Mouse (Mus musculus): ENCODE measurements around the gene Pid1.

The Pid1 gene

DNA sequence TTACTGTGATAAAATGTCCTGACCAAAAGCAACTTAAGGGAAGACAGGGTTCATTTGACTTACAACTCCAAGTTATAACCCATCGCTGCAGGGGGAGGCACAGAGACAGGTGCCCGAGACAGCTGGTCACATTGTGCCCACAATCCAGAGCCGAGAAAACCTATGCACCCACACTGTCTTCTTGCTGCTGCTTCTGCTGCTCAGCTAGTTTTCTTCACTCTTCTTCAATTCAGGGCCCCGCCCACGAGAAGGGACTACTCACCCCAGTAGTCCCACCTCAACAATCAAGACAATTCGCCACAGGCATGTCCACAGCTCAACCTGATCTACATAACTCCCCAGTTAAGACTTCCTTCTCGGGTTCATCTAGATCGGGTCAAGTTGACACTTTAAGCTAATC lies at the start of gene Pid1:
Gene Pid1, minus strand, starts transcription at position 214 of the 400 bp plus-strand sequence.
- no peak for DNase-seq (ENCODE audit: low spot score)

- no peak for DNase-seq (ENCODE audit: low spot score)
Observed at GRCm38 (mm10) chr1:84409514-84409913, 45.5 kb upstream of the Pid1 start.

GRCm38 (mm10) chr1:84408873-84409272 lies 44.9 kb upstream of the Pid1 start:
- DNase-seq (ENCODE audit: low spot score): no peak

DNA sequence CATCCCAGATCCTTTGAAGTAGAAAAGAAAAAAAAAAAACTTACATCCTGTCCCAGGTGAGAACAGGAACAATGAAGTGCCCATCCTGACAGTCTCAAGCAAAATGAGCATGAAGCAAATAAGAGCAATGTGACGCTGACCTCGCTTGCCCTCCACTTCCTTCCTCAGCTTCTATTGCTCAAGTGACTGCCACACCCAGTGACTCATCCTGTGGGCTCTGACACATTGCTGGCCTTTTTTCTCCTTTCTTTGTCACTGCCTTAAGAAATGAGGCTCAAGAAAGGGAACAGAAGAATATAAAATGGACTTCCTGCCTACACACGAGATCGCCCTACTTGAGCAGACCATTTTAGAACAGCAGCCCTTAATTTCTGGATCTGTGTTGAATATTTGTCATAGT lies 42.9 kb upstream of the Pid1 start:
- peak; percentile 0 for DNase-seq (ENCODE audit: low spot score)

DNA sequence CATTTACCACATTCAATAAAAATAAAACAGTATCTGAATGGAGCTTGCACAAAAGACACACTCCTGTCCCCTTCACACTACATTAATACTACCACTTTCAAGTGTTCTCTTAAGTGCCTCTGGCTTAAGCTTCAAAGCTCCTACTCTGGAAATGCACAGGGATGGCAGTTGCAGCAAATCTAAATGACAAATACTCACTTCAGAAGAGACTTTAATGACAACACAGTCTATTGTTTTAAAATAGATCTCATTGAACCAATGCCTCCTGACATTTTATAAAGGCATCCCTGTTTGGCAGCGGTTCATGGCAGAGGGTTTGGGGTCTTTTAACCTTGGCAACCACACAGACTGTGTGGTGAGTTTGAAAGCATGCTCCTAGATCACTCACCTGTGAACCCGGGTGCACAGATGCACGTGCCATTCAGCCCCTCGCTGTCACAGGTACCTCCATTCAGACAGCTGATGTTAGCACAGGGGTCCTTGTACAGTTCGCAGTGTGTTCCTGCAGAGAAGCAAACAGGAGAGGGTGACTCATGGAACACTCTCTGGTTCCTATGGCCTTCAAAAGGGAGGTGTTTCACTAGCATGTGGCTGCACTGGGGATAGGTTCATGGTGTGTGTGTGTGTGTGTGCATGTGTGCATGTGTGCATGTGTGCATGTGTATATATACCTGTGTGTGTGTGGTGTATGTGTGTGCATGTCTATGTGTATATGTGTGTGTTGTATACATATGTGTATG lies 41.7 kb upstream of the Pid1 start:
- no peak for DNase-seq (ENCODE audit: low spot score)

DNA sequence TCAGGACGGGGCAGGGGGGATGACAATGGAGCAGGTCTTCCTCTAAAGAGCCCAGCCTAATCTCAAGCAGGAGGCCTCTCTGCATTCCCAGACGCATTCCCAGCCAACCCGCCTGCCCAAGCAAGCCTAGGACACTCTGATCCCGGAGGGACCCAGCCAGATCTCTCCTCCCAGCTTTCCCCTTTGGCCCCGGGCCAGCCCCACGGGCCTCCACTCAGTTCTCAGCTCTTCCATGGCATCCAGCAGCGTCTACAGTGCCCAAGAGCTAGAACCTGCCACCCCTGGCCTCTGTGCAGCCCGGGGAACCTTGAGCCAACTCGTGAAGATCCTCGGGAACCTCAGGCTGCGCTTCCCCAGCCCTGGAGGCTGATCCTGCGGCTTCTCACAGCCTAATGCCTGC lies 40.9 kb upstream of the Pid1 start:
- DNase-seq (ENCODE audit: low spot score): no peak

DNA sequence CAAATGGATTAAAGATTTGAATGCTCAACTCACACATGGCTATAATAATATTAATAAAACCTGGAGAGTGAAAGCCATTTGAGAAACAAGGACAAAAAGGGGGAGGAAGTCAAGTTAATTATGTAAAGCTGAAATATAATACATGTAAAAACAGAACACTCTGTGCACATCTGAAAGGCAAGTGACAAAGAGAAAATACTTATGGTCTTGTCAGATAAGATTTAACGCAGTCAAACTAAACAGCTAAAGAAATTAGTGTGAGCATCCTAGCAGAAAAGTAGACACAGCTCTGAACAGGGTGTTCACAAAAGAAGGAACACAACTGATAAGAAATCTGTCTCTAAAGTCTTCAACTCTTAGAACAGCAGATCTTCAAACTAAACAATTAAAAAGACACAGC lies 38.2 kb upstream of the Pid1 start:
- no peak for DNase-seq (ENCODE audit: low spot score)

GRCm38 (mm10) chr1:84399671-84400070 lies 35.7 kb upstream of the Pid1 start:
- no peak for DNase-seq (ENCODE audit: low spot score)

- DNase-seq (ENCODE audit: low spot score): no peak
Observed at GRCm38 (mm10) chr1:84399118-84399517, 35.1 kb upstream of the Pid1 start.

DNA sequence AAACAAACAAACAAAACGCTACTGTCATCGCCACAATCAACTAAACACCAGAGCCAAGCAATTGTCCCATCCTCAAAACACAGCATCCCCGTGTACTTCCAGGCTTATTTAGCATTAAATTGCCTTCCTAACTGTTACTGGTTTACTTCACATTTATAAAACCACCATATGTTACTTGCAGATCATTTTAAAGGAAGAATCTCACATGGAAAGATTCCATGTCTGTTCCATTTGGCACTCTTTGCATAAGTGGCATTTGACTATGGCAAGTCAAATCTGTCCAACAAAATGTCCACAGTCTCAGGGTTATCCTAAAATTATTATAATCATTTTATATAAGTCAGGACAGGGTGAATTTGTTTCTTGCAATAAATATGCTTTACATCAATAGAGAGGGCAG lies 32.8 kb upstream of the Pid1 start:
- DNase-seq (ENCODE audit: low spot score): no peak

DNA sequence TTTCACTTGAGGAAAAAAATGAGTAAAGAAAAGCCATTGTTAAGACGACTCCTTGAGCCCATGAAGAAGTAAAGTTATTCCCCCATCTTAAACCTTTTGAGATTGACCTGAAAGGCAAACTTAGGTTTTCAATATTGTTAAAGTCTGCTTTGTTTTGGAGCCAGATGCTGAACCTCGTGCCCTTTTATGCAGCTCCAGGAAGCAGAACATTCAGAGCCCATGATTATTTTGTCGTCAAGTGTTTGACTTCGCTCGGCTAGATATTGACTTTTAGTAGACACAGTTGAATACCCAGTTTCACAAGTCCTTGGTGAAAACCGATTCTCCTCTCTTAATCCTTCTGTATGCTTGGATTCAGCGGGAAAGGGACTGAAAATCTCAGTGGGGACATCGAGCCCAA lies 31.9 kb upstream of the Pid1 start:
- DNase-seq (ENCODE audit: low spot score): no peak

GRCm38 (mm10) chr1:84390961-84391360 lies 27.0 kb upstream of the Pid1 start:
- DNase-seq (ENCODE audit: low spot score): no peak

- DNase-seq (ENCODE audit: low spot score): no peak
Observed at GRCm38 (mm10) chr1:84387616-84388015, 23.6 kb upstream of the Pid1 start.

GRCm38 (mm10) chr1:84386481-84387146 lies 22.6 kb upstream of the Pid1 start:
- DNase-seq (ENCODE audit: low spot score): no peak

DNA sequence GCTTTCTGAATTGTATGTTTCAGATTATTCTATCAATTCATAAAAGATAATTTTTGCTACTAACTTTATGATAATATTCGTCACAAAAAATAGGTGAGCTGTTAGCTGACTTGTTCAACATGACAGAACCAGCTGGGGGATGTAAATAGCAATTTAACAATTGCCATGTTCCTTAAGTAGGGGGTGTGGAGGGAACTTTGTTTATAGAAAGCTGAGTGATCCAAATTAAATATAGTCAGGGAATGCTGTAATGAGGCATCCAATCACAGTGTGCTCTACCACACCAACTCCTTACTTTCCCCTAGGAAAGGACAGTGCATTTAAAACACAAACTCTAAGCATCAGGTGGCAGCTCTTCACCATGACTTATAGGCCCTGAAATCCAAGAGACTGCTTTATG lies 18.7 kb upstream of the Pid1 start:
- DNase-seq (ENCODE audit: low spot score): no peak

DNA sequence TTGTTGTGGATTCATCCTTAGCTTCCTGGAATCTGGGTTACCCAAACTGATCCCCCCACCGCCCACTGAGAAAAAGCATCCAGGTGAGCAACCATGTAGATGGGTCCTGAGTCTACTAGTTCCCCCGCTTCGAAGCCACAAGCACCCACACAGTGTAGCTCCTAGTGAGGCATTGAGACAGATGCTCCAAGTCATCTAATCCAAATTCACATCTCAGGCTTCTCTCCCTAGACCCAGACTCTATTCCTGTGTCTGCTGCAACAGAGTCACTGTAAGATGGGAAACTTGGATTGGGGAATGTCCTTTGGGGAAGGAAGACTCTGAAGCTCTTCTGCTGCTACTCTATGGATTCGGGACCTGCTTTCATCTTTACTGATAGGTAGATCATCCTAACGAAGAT lies 18.1 kb upstream of the Pid1 start:
- DNase-seq (ENCODE audit: low spot score): no peak

DNA sequence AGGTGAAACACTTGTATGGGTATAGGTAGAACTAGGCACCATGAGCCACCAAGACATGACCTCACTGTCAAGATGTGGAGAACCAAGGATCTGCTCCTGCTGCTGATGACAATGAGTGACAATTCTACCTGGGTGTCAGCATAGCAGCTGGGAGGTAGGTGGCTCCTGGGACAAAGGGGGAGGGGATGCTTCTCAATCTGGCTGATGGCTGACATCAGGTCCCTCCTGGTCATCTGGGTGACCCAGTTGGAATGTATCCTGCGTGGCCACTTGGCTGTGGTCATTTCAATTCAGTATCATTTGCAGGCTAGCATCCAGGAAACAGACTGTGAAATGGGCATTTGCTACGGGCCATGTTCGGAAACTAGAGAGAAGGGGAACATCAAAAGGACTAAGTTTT lies 16.9 kb upstream of the Pid1 start:
- DNase-seq (ENCODE audit: low spot score): no peak

DNA sequence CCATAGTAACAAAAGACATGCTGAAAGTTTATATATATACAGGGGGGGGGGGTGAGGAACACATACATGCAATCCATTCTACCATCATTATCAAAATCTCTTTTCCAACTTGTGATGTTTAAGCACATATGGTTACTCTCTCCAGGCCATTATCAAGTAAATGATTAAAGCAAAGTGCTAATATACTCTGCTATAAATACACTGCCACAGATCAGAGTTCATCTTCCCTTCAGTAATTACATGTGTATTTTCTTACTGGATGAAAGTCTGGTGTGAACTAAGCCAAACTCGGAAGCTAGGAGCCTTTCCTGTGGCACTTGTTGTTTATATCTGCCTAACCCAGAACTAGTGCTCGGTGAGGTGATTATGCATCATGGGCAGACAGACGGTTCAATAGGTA lies 3.8 kb upstream of the Pid1 start:
- no peak for DNase-seq (ENCODE audit: low spot score)

GRCm38 (mm10) chr1:84366553-84366952 lies 2.6 kb upstream of the Pid1 start:
- no peak for DNase-seq (ENCODE audit: low spot score)

DNA sequence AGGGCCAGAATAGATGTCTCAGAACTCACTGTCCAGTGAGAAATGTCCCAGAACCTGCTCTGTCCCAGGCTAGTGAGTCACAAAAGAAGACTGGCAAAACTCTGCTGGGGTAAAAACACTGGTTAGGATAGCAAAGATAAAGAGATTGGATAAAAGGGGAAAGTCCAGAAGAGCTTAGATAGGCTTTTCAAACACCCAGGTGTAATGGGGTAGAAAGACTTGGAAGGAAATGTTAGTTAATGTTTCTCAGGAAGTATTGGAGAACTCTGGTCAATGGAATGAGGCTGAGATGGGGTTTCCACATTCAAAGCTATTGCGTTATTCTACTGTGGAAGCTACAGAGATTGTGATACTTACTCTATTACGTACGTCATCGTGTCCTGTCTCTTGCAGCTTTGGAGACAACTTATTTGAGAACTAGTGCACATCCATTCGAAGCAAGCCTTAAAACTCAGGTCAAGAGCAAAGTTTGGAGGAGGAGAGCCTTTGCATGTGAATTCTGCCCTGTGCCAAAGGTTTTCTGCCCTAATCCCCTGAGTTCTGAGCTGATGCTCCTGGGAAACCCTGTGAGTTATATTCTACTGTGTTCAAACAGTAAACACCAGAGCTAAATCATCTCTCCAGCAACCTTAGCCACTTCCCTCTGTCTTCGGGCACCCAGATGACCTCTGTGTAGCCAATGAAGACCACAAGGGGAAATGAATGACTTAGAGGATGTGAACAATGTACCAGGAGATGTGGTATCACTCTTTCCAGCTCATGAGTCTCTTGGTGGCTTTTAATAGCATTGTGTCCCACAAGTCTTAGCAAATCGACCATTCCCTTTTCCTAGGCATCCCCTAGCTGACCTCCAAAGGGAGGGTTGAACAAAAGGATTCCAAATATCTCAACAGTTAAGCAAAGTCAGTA lies 1.0 kb downstream of the Pid1 start:
- no peak for DNase-seq (ENCODE audit: low spot score)

DNA sequence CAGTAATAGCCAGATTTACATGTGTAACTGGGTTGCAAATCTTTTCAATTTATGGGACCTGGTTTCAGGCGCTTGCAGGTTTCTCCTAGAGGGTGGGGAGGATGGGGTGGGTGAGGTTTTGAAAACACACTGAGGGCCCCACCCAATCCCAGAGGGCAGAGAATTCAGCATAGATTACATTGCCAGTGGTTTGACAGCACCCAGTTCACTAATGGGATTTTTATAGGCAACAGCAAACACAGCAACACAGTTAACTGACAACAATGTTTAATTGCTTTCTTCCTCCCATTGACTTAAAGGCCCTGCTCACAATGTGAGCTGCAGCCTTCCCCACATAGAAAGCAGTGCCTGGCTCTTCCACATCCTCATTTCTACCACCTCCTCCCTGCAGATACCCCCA lies 1.8 kb downstream of the Pid1 start:
- DNase-seq (ENCODE audit: low spot score): no peak

DNA sequence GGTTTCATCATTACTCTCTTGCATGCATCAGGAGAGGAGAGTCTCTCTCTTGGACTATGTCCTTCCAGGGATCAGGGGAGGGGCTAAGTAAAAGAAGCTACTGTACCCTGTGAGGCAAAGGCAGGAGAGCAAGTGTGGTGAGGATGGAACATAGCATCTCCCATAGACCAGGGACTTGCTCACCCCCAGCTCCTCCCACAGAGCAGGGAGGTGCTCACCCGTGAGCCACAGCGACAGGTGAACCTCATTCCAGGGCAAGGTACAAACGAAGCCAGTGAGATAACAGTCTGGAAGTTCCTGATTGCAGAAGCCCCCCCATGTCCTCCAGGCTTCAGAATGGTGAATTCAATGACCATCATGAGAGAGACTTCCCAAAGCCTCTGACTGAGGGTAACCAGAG lies 2.6 kb downstream of the Pid1 start:
- DNase-seq (ENCODE audit: low spot score): no peak

Data from c-Kit-positive CD71-positive TER-119-positive erythroid progenitor cells, embryonic 14.5 days (primary cell).